Mouse (Mus musculus) bone marrow macrophage, adult 2 months (primary cell): ENCODE measurements around the gene Foxn3.

Experiments used
- CTCF ChIP-seq: IDR thresholded peaks from 2 replicates; pipeline ENCODE4 v1.5.1; 2012; ENCODE audit warnings: low read depth, mild to moderate bottlenecking, low read length, moderate library complexity
- POLR2A ChIP-seq: IDR thresholded peaks from 2 replicates; pipeline ENCODE4 v1.6.1; 2012; ENCODE audit warnings: mild to moderate bottlenecking, low read depth, low read length, borderline replicate concordance

GRCm38 (mm10) chr12:99573036-99573435, 9.7 kb upstream of the Foxn3 start:
- TF ChIP-seq CTCF: no peak
- no peak for TF ChIP-seq POLR2A
